ENCODE assay signal across 8 mouse cellular contexts in genomic region chr9:114729911-114730805, GRCm38 (mm10). TPM values are rescaled to one million over a fixed set of nuclear protein-coding genes. Genes with fewer than 3 reads are reported as not detected.
DNase-seq lines count a peak whose midpoint lies in the region; ATAC-seq lines count a peak whose summit lies in the region.

No protein-coding gene starts in this region.

- H3K9ac ChIP-seq in kidney, embryonic 16.5 days (replicated peaks; ENCODE audit: low read length), result 0 out of 2 replicates have a peak overlapping the region, but pooled peaks have one; percentile 9
- no peak overlapping the region for H3K9ac ChIP-seq in hindbrain, embryonic 12.5 days

- peak overlapping the region; percentile 73 for H3K4me3 ChIP-seq in kidney, embryonic 16.5 days (ENCODE audit: low read length)
- H3K4me3 ChIP-seq in hindbrain, embryonic 12.5 days, result peak overlapping the region; percentile 89; the same call in 1 of the 2 replicates

- peaks cover 26% of the 10 kb centered on the region for H3K4me1 ChIP-seq in kidney, embryonic 16.5 days (ENCODE audit: insufficient read depth, low read length)
- peaks cover 21% of the 10 kb centered on the region for H3K4me1 ChIP-seq in hindbrain, embryonic 12.5 days

- H3K27me3 ChIP-seq in kidney, embryonic 16.5 days (ENCODE audit: insufficient read depth, low read length), result no peaks in the 10 kb centered on the region
- H3K27me3 ChIP-seq in hindbrain, embryonic 12.5 days, result no peaks in the 10 kb centered on the region

- H3K36me3 ChIP-seq in kidney, embryonic 16.5 days (ENCODE audit: insufficient read depth, low read length), result 0 out of 2 replicates have a peak, but pooled peaks cover 4% of the 10 kb centered on the region
- peaks cover 5% of the 10 kb centered on the region for H3K36me3 ChIP-seq in hindbrain, embryonic 12.5 days

- ATAC-seq in kidney, embryonic 16.5 days (ENCODE audit: low FRiP score, low TSS enrichment), result no peak
- no peak for ATAC-seq in hindbrain, embryonic 12.5 days (ENCODE audit: low FRiP score)
- ATAC-seq in megakaryocyte progenitor cell, adult 5-6 weeks (replicated peaks; ENCODE audit: poor library complexity), result 0 out of 2 replicates have a peak, but pooled peaks have one; percentile 8
- no peak for ATAC-seq in monocyte, adult 5-6 weeks (replicated peaks; ENCODE audit: insufficient number of reproducible peaks, low FRiP score, low TSS enrichment, poor library complexity, severe bottlenecking)

- intact Hi-C loops in gastrocnemius, postnatal 14 days (cut with DNase I; ENCODE audit: low total_unique reads), result no loop called here

- H3K27ac ChIP-seq in kidney, embryonic 16.5 days (ENCODE audit: low read length), result 0 out of 2 replicates have a peak overlapping the region, but pooled peaks have one; percentile 10
- no peak overlapping the region for H3K27ac ChIP-seq in hindbrain, embryonic 12.5 days

- WGBS in kidney, embryonic 16.5 days, result 28% methylated on average over 27 of the region's 30 CpGs
- 36% methylated on average over 30 of the region's 30 CpGs for WGBS in hindbrain, embryonic 12.5 days

- peak overlapping the region; percentile 67 for H3K4me2 ChIP-seq in kidney, embryonic 16.5 days (replicated peaks; ENCODE audit: low read depth, low read length)
- H3K4me2 ChIP-seq in hindbrain, embryonic 12.5 days (replicated peaks), result peak overlapping the region; percentile 59

- no peaks in the 10 kb centered on the region for H3K9me3 ChIP-seq in kidney, embryonic 16.5 days (ENCODE audit: low read length)
- no peaks in the 10 kb centered on the region for H3K9me3 ChIP-seq in hindbrain, embryonic 12.5 days (replicated peaks)

- DNase-seq in kidney, adult 9 months, result no peak
- DNase-seq in ZHBTc4 (ENCODE audit: low read depth, low spot score), result peak; percentile 40
- DNase-seq in gastrocnemius, postnatal 14 days, result no peak
- no peak for DNase-seq in cerebellum, postnatal 36 days

RNA-seq across cellular contexts. Expression of gene Cmtm6, which starts 0.8 kb away (rescaled TPM):
- 67.0 and 73.5 TPM in 2 replicates for polyA plus RNA-seq in kidney, embryonic 16.5 days (2015; fragmentation: Nextera tagmentation; extraction: Ambion mirVana)
- polyA plus RNA-seq in hindbrain, embryonic 12.5 days (2016; fragmentation: Nextera tagmentation; extraction: Ambion mirVana), result 25.8 and 26.0 TPM in 2 replicates
- 29.1 and 31.1 TPM in 2 replicates for total RNA-seq in megakaryocyte progenitor cell, adult 5-6 weeks (2015)
- 43.1 and 46.2 TPM in 2 replicates for total RNA-seq in megakaryocyte progenitor cell, adult 5-6 weeks (2017)
- 131 to 163 TPM (median 138 TPM) in 3 replicates for total RNA-seq in monocyte, adult 5-6 weeks (2017)
- 10 to 100 TPM; 11.2 to 14.2 TPM for total RNA-seq in gastrocnemius, postnatal 14 days (2021)

RNA-seq across cellular contexts. Expression of gene Dync1li1, which starts 41.6 kb away (rescaled TPM):
- 45.7 and 61.2 TPM in 2 replicates for polyA plus RNA-seq in kidney, embryonic 16.5 days (2015; fragmentation: Nextera tagmentation; extraction: Ambion mirVana)
- 124 and 125 TPM in 2 replicates for polyA plus RNA-seq in hindbrain, embryonic 12.5 days (2016; fragmentation: Nextera tagmentation; extraction: Ambion mirVana)
- total RNA-seq in megakaryocyte progenitor cell, adult 5-6 weeks (2015), result 28.5 and 29.1 TPM in 2 replicates
- total RNA-seq in megakaryocyte progenitor cell, adult 5-6 weeks (2017), result 47.4 and 50.9 TPM in 2 replicates
- total RNA-seq in monocyte, adult 5-6 weeks (2017), result 66.7 to 93.5 TPM (median 91.6 TPM) in 3 replicates
- 10 to 100 TPM; 31.3 to 34.1 TPM for total RNA-seq in gastrocnemius, postnatal 14 days (2021)

RNA-seq across cellular contexts. Expression of gene Cmtm7, which starts 51.5 kb away (rescaled TPM):
- polyA plus RNA-seq in kidney, embryonic 16.5 days (2015; fragmentation: Nextera tagmentation; extraction: Ambion mirVana), result 111 and 117 TPM in 2 replicates
- 43.9 and 50.9 TPM in 2 replicates for polyA plus RNA-seq in hindbrain, embryonic 12.5 days (2016; fragmentation: Nextera tagmentation; extraction: Ambion mirVana)
- total RNA-seq in megakaryocyte progenitor cell, adult 5-6 weeks (2015), result 499 and 542 TPM in 2 replicates
- 712 and 803 TPM in 2 replicates for total RNA-seq in megakaryocyte progenitor cell, adult 5-6 weeks (2017)
- 95.2 to 128 TPM (median 119 TPM) in 3 replicates for total RNA-seq in monocyte, adult 5-6 weeks (2017)
- total RNA-seq in gastrocnemius, postnatal 14 days (2021), result 10 to 100 TPM in 1 of 2 experiments, 1 to 10 TPM in 1; 7.3 to 10.6 TPM
